Mouse (Mus musculus) inflammation-experienced regulatory T-cells, adult 16 weeks (primary cell): ENCODE data around the gene Treml2. TPM values are rescaled to one million over a fixed set of nuclear protein-coding genes. Genes with fewer than 3 reads are reported as not detected.

Source experiments
- polyA plus RNA-seq: library from polyadenylated mRNA; unstranded; fragments of 100-300 nt; shearing (Covaris generic); gene quantifications from one replicate; pipeline ENCODE4 v1.2.1, GENCODE M21; 2017

Treml2 gene
- 22.9 TPM for polyA plus RNA-seq

GRCm38 (mm10) chr17:48299203-48299602 is at the start of gene Treml2:
Gene Treml2 (plus strand): TSS chr17:48299498.

GRCm38 (mm10) chr17:48263741-48264362 is 35.4 kb upstream of the Treml2 start, which contains the start of gene Treml4:
Gene Treml4 (plus strand): TSS chr17:48264295.

GRCm38 (mm10) chr17:48315905-48316579 is 16.7 kb downstream of the Treml2 start, which contains the start of gene B430306N03Rik:
Gene B430306N03Rik (plus strand): TSS chr17:48316141.

GRCm38 (mm10) chr17:48346231-48346630 is 46.9 kb downstream of the Treml2 start, which contains the start of gene Trem2:
Gene Trem2 (plus strand): TSS chr17:48346401.

GRCm38 (mm10) chr17:48359616-48360015 is 60.3 kb downstream of the Treml2 start, which contains the start of gene Treml1:
Gene Treml1 (plus strand): TSS chr17:48359916.

Other genes starting within 250 kb of the Treml2 start
- not detected for gene 1700067P10Rik, start 210.2 kb upstream of the Treml2 start, polyA plus RNA-seq
- gene 9830107B12Rik, start 153.2 kb upstream of the Treml2 start, polyA plus RNA-seq = not detected
- not detected for gene A530064D06Rik, start 132.2 kb upstream of the Treml2 start, polyA plus RNA-seq
- gene Trem1, start 66.7 kb upstream of the Treml2 start, polyA plus RNA-seq = not detected
- not detected for gene Trem3, start 51.7 kb upstream of the Treml2 start, polyA plus RNA-seq
- 5.6 TPM for gene Treml4, start 35.2 kb upstream of the Treml2 start, polyA plus RNA-seq
- gene B430306N03Rik, start 16.6 kb downstream of the Treml2 start, polyA plus RNA-seq = 4.3 TPM
- gene Trem2, start 46.9 kb downstream of the Treml2 start, polyA plus RNA-seq = not detected
- gene Treml1, start 60.4 kb downstream of the Treml2 start, polyA plus RNA-seq = not detected
- gene Nfya, start 110.4 kb downstream of the Treml2 start, polyA plus RNA-seq = 8.0 TPM
- 97.7 TPM for gene Oard1, start 110.5 kb downstream of the Treml2 start, polyA plus RNA-seq
- gene Apobec2, start 133.4 kb downstream of the Treml2 start, polyA plus RNA-seq = 5.7 TPM
- gene Tspo2, start 152.0 kb downstream of the Treml2 start, polyA plus RNA-seq = not detected
- 43.9 TPM for gene Unc5cl, start 155.4 kb downstream of the Treml2 start, polyA plus RNA-seq